Mouse (Mus musculus): ENCODE results near the gene Doc2b. TPM values are rescaled to one million over a fixed set of nuclear protein-coding genes. Genes with fewer than 3 reads are reported as not detected.

Doc2b gene
- polyA plus RNA-seq, 1 experiment from 2014 or later = 0.06 TPM

DNA sequence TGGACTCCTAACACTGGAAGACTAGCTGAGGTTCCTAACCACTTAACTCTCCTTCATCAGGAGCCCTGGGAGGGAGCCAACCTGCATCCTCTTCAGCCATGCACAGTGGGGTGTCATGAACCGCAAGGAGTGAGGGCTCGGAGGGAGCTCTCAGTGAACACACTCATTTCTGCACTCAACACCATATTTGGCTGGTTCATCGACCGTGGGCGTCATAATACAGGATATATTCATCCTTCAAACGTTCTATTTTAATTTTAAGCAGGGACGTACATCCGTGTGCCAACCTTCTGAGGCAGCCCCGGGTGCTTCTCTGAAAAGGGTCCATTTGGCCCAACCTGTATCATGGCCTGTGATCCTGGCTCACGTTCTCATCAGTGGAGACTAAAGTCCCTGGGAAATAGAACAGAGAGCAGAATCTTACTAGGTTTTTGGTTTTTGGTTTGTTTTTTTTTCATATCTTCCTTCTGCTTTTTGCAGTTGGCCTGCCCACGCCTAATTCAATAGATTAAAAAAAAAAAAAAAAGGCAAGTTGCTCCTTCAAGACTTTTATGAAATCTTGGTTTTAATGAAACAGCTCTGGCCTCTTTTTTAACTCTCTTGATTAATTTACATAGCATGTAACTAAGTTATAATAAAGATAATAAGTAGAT lies 39.9 kb upstream of the Doc2b start:
- ATAC-seq = no peak
- H3K9ac ChIP-seq (replicated peaks; ENCODE audit: low read depth) = no peak overlapping the region
- H3K4me1 ChIP-seq (ENCODE audit: insufficient read depth, low read depth, low read length) = no peaks in the 10 kb centered on the region
- no peak overlapping the region for H3K4me2 ChIP-seq (replicated peaks; ENCODE audit: low read depth, low read length)
- 73% methylated on average over 11 of the region's 11 CpGs for WGBS
- H3K4me3 ChIP-seq (ENCODE audit: low read depth, low read length) = no peak overlapping the region
- no peaks in the 10 kb centered on the region for H3K36me3 ChIP-seq (ENCODE audit: insufficient read depth, low read length)
- TF ChIP-seq EP300 (IDR thresholded peaks at IDR 0.05) (no peak), CTCF (IDR thresholded peaks at IDR 0.05) (no peak)
- no peak overlapping the region for H3K27ac ChIP-seq (ENCODE audit: low read length)
- no peaks in the 10 kb centered on the region for H3K9me3 ChIP-seq (ENCODE audit: low read length)
- no peaks in the 10 kb centered on the region for H3K27me3 ChIP-seq (replicated peaks; ENCODE audit: insufficient read depth, low read length)
- no peak for DNase-seq (ENCODE audit: low spot score)

- Histone ChIP-seq H3K4me2 (replicated peaks; ENCODE audit: low read depth, low read length) (no peak overlapping the region), H3K36me3 (ENCODE audit: insufficient read depth, low read length) (no peaks in the 10 kb centered on the region), H3K9me3 (ENCODE audit: low read length) (no peaks in the 10 kb centered on the region), H3K27ac (ENCODE audit: low read length) (no peak overlapping the region), H3K27me3 (replicated peaks; ENCODE audit: insufficient read depth, low read length) (no peaks in the 10 kb centered on the region), H3K4me3 (ENCODE audit: low read depth, low read length) (no peak overlapping the region), H3K4me1 (ENCODE audit: insufficient read depth, low read depth, low read length) (no peaks in the 10 kb centered on the region), H3K9ac (replicated peaks; ENCODE audit: low read depth) (no peak overlapping the region)
- DNase-seq (ENCODE audit: low spot score) (no peak), ATAC-seq (no peak)
- TF ChIP-seq CTCF (IDR thresholded peaks at IDR 0.05) = no peak
- no peak for TF ChIP-seq EP300 (IDR thresholded peaks at IDR 0.05)
- 68% methylated on average over 6 of the region's 6 CpGs for WGBS
These were observed 37.2 kb upstream of the Doc2b start for GRCm38 (mm10) chr11:75833081-75833480.

- no peaks in the 10 kb centered on the region for H3K27me3 ChIP-seq (replicated peaks; ENCODE audit: insufficient read depth, low read length)
- H3K4me1 ChIP-seq (ENCODE audit: insufficient read depth, low read depth, low read length) = no peaks in the 10 kb centered on the region
- ATAC-seq = no peak
- no peaks in the 10 kb centered on the region for H3K9me3 ChIP-seq (ENCODE audit: low read length)
- no peak overlapping the region for H3K4me2 ChIP-seq (replicated peaks; ENCODE audit: low read depth, low read length)
- no peaks in the 10 kb centered on the region for H3K36me3 ChIP-seq (ENCODE audit: insufficient read depth, low read length)
- no peak for TF ChIP-seq CTCF (IDR thresholded peaks at IDR 0.05)
- no peak for DNase-seq (ENCODE audit: low spot score)
- H3K4me3 ChIP-seq (ENCODE audit: low read depth, low read length) = no peak overlapping the region
- H3K9ac ChIP-seq (replicated peaks; ENCODE audit: low read depth) = no peak overlapping the region
- WGBS = 87% methylated on average over 3 of the region's 3 CpGs
- no peak overlapping the region for H3K27ac ChIP-seq (ENCODE audit: low read length)
These were observed 34.5 kb upstream of the Doc2b start for GRCm38 (mm10) chr11:75830386-75830785.

DNA sequence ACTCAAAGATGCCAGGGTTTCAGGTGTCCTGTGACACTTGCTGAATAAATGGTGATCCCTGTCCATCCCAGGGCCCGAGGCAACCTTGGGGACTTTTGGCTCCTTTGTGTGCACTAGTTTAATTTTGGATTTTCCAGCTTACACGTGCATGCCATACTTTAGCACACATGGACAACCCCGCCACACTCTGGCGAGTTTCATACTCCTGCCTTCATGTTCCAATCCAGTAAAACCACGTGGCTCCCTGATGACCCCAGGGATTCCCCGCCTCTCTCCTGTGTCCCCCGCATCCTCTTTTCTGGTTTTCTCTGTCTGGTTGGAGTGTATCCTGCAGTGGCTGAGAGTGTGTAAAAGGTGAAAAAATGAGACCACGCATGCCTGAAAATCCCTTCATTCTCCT lies 31.6 kb upstream of the Doc2b start:
- ATAC-seq = no peak
- Histone ChIP-seq H3K27ac (ENCODE audit: low read length) (no peak overlapping the region), H3K4me1 (ENCODE audit: insufficient read depth, low read depth, low read length) (no peaks in the 10 kb centered on the region), H3K9me3 (ENCODE audit: low read length) (no peaks in the 10 kb centered on the region), H3K27me3 (replicated peaks; ENCODE audit: insufficient read depth, low read length) (no peaks in the 10 kb centered on the region), H3K4me3 (ENCODE audit: low read depth, low read length) (no peak overlapping the region), H3K9ac (replicated peaks; ENCODE audit: low read depth) (no peak overlapping the region), H3K4me2 (replicated peaks; ENCODE audit: low read depth, low read length) (no peak overlapping the region), H3K36me3 (ENCODE audit: insufficient read depth, low read length) (no peaks in the 10 kb centered on the region)
- no peak for DNase-seq (ENCODE audit: low spot score)
- TF ChIP-seq EP300 (IDR thresholded peaks at IDR 0.05) = no peak
- TF ChIP-seq CTCF (IDR thresholded peaks at IDR 0.05) = no peak
- WGBS = 76% methylated on average over 8 of the region's 8 CpGs

GRCm38 (mm10) chr11:75823506-75823905 lies 27.7 kb upstream of the Doc2b start:
- Histone ChIP-seq H3K27me3 (replicated peaks; ENCODE audit: insufficient read depth, low read length) (no peaks in the 10 kb centered on the region), H3K27ac (ENCODE audit: low read length) (no peak overlapping the region), H3K9ac (replicated peaks; ENCODE audit: low read depth) (no peak overlapping the region), H3K36me3 (ENCODE audit: insufficient read depth, low read length) (no peaks in the 10 kb centered on the region), H3K4me3 (ENCODE audit: low read depth, low read length) (no peak overlapping the region), H3K4me2 (replicated peaks; ENCODE audit: low read depth, low read length) (no peak overlapping the region), H3K9me3 (ENCODE audit: low read length) (no peaks in the 10 kb centered on the region), H3K4me1 (ENCODE audit: insufficient read depth, low read depth, low read length) (no peaks in the 10 kb centered on the region)
- TF ChIP-seq CTCF (IDR thresholded peaks at IDR 0.05) = no peak
- TF ChIP-seq EP300 (IDR thresholded peaks at IDR 0.05) = no peak
- WGBS = 30% methylated on average over 7 of the region's 7 CpGs
- DNase-seq (ENCODE audit: low spot score) (no peak), ATAC-seq (no peak)

DNA sequence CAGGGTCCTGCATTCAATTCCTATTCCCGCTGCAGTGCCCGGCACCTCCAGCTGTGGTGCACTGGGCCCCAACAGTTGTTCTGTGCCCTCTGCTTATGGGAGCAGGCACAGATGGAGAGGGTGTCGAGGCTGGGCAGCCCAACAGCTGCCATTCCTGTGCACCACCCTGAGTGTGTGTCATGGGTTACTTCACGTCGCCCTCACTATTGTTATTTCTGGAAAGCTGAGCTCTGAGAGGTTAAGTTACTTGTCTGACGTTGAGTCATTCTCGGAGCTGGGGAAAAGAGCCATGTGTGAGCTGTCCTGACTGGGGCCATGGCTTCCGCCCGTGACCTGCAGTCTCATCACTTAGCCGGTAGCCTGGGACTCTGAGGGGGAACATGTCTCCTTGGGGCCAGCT lies 17.2 kb upstream of the Doc2b start:
- DNase-seq (ENCODE audit: low spot score) = peak; percentile 56
- 43% methylated on average over 10 of the region's 10 CpGs for WGBS
- TF ChIP-seq EP300 (IDR thresholded peaks at IDR 0.05) (no peak), CTCF (IDR thresholded peaks at IDR 0.05) (no peak)

DNA sequence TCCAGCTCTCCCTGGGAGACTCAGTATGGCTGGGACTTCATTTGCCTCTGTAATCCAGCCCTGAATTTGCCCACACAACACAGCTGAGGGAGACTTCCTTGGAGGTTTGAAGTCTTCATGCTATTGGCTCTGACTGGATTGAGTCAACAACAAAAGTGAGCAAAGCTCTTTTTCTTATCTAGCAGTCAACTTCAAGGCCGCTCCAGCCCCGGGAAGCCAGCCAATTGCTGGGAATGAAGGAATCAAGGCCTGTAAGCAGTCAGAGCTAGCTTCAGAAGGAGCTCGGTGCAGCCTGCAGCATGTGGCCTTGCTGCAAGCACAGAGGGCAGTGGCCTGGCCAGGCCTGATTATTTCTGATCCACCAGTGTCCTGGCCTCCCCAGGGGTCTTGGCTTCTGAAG lies 16.1 kb upstream of the Doc2b start:
- Histone ChIP-seq H3K4me3 (ENCODE audit: low read depth, low read length) (no peak overlapping the region), H3K27me3 (replicated peaks; ENCODE audit: insufficient read depth, low read length) (no peaks in the 10 kb centered on the region), H3K36me3 (ENCODE audit: insufficient read depth, low read length) (no peaks in the 10 kb centered on the region), H3K9ac (replicated peaks; ENCODE audit: low read depth) (no peak overlapping the region), H3K4me1 (ENCODE audit: insufficient read depth, low read depth, low read length) (peaks cover 9% of the 10 kb centered on the region), H3K27ac (ENCODE audit: low read length) (peak overlapping the region; percentile 72), H3K4me2 (replicated peaks; ENCODE audit: low read depth, low read length) (no peak overlapping the region), H3K9me3 (ENCODE audit: low read length) (no peaks in the 10 kb centered on the region)
- TF ChIP-seq CTCF (IDR thresholded peaks at IDR 0.05) = no peak
- TF ChIP-seq EP300 (IDR thresholded peaks at IDR 0.05) = 0 out of 2 replicates have a peak, but pooled peaks have one; percentile 55
- 8% methylated on average over 3 of the region's 3 CpGs for WGBS
- DNase-seq (ENCODE audit: low spot score) (peak; percentile 95), ATAC-seq (peak; percentile 87)

More for the DNA sequence above, 17.2 kb upstream of the Doc2b start:
- Histone ChIP-seq H3K4me1 (ENCODE audit: insufficient read depth, low read depth, low read length) (peaks cover 9% of the 10 kb centered on the region), H3K4me2 (replicated peaks; ENCODE audit: low read depth, low read length) (no peak overlapping the region), H3K27ac (ENCODE audit: low read length) (no peak overlapping the region; the same call in 1 of the 2 replicates), H3K36me3 (ENCODE audit: insufficient read depth, low read length) (no peaks in the 10 kb centered on the region), H3K27me3 (replicated peaks; ENCODE audit: insufficient read depth, low read length) (no peaks in the 10 kb centered on the region), H3K9ac (replicated peaks; ENCODE audit: low read depth) (no peak overlapping the region), H3K4me3 (ENCODE audit: low read depth, low read length) (no peak overlapping the region), H3K9me3 (ENCODE audit: low read length) (no peaks in the 10 kb centered on the region)
- peak; percentile 59 for ATAC-seq

Data from lung, postnatal 0 days (tissue).